Mouse (Mus musculus): ENCODE measurements around the gene Dnah7b.
"Not testable (repeated sequence)": the region's sequence is repeated elsewhere in the genome, so short reads cannot be mapped to it uniquely, and the experiment has no call there.

Dnah7b gene

DNA sequence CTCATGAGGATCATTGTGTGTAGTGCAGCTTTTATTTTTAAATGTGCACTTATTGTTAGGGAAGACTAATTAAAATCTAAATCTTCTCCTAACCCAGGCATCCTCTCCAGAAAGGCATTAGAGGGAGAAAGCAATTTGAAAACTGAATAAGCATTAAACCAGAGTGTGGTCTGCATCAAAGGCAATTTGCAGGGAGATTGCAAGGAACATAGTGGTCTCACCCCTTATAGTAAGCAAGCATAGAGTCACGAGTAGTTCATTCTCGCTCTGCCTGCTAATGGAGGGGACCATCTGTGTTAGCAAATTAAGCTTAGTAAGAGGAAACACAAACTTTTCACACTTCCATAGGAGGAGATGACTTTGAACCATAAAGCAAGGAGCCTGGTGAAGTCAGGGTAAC is 228.3 kb downstream of the Dnah7b start:
- DNase-seq (ENCODE audit: low spot score) = not testable (repeated sequence)

- DNase-seq (ENCODE audit: low spot score) = not testable (repeated sequence)
Measured at GRCm38 (mm10) chr1:46325942-46326341, 259.8 kb downstream of the Dnah7b start.

DNA sequence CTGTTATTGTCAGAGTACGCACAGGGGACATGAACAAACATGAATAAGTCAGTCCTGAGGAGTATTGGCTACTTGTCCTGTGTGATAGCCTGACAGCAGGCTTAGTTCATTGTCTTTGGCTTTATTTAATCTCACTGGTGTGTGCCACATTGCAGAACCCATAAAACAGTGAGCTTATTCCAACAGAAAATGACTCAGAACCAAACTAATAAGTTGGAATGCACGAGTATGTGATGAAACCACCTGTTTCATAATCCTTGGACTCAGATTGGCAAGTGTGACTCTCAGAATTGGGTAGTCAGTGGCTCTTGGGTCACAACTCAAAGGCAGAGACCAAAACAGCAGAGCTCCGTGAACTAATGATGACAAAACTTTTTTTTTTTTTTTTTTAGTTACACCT is 279.2 kb downstream of the Dnah7b start:
- DNase-seq (ENCODE audit: low spot score) = not testable (repeated sequence)

DNA sequence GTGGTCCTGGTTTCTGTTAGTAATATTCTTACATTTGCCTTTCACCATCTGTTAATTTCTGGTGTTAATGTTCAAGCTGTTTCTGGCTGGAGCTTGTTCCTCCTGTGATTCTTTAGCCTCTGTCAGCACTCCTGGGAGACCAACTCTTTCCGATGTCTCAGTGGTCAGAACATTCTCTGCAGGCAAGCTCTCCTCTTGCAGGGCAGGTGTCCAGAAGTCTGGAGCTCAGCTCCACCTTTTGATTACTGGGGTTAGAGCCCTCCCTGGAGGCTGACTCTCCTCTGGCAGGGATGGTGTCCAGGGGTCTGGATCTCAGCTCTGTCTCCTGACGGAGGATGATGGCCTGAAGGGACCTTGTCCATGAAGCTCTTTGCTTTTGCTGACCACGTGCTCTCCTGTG is 314.5 kb downstream of the Dnah7b start:
- not testable (repeated sequence) for DNase-seq (ENCODE audit: low spot score)

DNA sequence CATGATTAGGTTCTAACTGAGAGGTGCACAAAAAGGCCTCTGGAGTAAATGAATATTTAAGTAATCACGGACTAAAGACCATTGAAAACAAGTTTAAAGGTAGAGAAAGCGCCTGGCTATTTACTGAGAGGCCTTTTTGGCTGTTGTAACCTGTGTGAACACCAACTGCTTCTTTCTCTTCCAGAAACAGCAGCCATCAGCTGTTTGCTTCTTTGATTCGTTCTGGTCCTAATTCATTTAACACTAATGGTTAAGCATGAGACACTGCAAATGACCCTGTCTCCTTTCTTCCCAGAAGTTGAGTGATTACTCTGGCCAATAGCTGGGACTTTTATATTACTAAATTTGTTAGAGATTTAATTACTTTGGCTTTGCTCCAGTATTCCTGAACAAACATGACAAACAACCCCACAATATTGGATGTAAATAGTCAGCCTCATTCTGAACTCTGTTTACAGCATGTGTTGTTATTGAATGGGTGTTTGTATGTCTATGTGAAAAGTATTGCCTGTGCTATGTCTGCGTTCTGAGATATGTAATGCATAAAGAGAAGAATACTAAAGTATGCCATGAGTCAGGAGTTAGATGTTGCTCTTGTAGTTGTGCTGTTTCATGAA is 328.7 kb downstream of the Dnah7b start:
- not testable (repeated sequence) for DNase-seq (ENCODE audit: low spot score)

- no peak for DNase-seq (ENCODE audit: low spot score)
Measured at GRCm38 (mm10) chr1:46408324-46409115, 342.4 kb downstream of the Dnah7b start.

DNA sequence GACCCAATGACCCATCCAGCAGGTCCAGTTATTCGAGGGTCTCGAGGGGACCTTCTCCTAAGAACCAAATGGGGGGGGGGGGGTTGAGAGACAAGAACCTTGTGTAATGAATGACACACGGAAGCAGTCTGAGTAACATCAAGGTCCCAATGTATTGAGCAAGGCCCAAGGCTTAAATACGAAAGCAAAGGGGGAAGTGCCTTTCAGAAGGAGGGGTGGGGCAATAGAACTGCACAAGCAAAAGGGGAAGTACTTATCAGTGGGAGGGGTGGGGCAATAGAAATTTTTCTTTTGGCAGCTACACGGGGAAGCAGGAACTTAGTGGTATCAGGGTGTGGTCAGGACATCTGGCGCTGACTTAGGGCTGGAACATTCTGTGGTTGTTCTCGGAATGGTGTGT is 348.7 kb downstream of the Dnah7b start:
- DNase-seq (ENCODE audit: low spot score) = not testable (repeated sequence)

GRCm38 (mm10) chr1:46416946-46417345 is 350.8 kb downstream of the Dnah7b start:
- DNase-seq (ENCODE audit: low spot score) = not testable (repeated sequence)

DNA sequence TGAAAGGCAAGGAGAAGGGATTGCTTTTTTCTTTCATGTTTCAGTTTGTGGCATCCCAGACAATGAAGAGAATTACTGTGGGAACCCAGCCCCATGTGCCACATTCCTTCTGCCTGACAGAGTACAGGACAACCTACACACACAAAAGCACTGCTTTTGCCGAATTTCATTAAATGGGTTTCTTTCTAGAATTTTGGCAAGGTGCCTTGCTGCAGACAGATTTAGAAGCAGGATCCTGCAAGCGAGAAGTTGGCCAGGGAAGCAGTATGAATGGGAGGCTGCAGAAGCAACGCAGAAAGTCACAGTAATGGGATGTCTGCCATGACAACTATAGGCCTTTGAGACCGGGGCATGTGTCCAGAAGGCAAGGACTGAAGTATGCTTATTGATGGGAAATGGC is 352.9 kb downstream of the Dnah7b start:
- not testable (repeated sequence) for DNase-seq (ENCODE audit: low spot score)

Data from ovary, postnatal 10 days (tissue).